Mouse (Mus musculus) stomach, postnatal 0 days (tissue): ENCODE results near the gene Txnrd2. TPM values are rescaled to one million over a fixed set of nuclear protein-coding genes. Genes with fewer than 3 reads are reported as not detected.

ENCODE experiments used
- ATAC-seq: fragments of 200-750 bp; cut with Nextera tagmentation; 2 replicates; pipeline ENCODE4 v1.8.0; 2017; ENCODE audit not compliant: low FRiP score, low TSS enrichment
- DNase-seq: peaks from one replicate; pipeline ENCODE4 v3.0.0-alpha.2; 2016; ENCODE audit warnings: low spot score
- H3K27ac ChIP-seq: fragments of 300-500 bp; sonication (generic); replicated peaks from 2 replicates; pipeline ENCODE4 v1.5.1; 2014; ENCODE audit warnings: mild to moderate bottlenecking, control low read depth
- H3K27me3 ChIP-seq: fragments of 300-500 bp; sonication (generic); 2 replicates; pipeline ENCODE4 v1.6.1; 2014; ENCODE audit warnings: low read length; ENCODE audit not compliant: control insufficient read depth, insufficient read depth
- H3K36me3 ChIP-seq: fragments of 300-500 bp; sonication (generic); 2 replicates; pipeline ENCODE4 v1.6.1; 2014; ENCODE audit warnings: low read length, mixed read lengths; ENCODE audit not compliant: control insufficient read depth, insufficient read depth
- H3K4me1 ChIP-seq: fragments of 300-500 bp; sonication (generic); replicated peaks from 2 replicates; pipeline ENCODE4 v1.6.1; 2014; ENCODE audit warnings: antibody characterized with exemption; ENCODE audit not compliant: control insufficient read depth, insufficient read depth
- H3K4me2 ChIP-seq: fragments of 300-500 bp; sonication (generic); replicated peaks from 2 replicates; pipeline ENCODE4 v1.6.1; 2014; ENCODE audit warnings: low read depth, mild to moderate bottlenecking, control low read depth, moderate library complexity
- H3K4me3 ChIP-seq: fragments of 300-500 bp; sonication (generic); 2 replicates; pipeline ENCODE4 v1.5.1; 2014; ENCODE audit warnings: low read depth, low read length, control low read depth
- H3K9ac ChIP-seq: fragments of 300-500 bp; sonication (generic); 2 replicates; pipeline ENCODE4 v1.6.1; 2014; ENCODE audit warnings: mild to moderate bottlenecking, low read length, control low read depth, mixed read lengths
- H3K9me3 ChIP-seq: fragments of 300-500 bp; sonication (generic); 2 replicates; pipeline ENCODE4 v1.6.1; 2016; ENCODE audit warnings: low read length; ENCODE audit not compliant: control insufficient read depth
- CTCF ChIP-seq: IDR thresholded peaks from 2 replicates; pipeline ENCODE4 v1.5.1; 2016; ENCODE audit warnings: antibody characterized with exemption, low read depth, mild to moderate bottlenecking, moderate library complexity
- EP300 ChIP-seq: optimal IDR thresholded peaks from 2 replicates; pipeline ENCODE3; 2016; ENCODE audit warnings: antibody characterized with exemption
- WGBS: fragments of 180-500 bp; shearing (Covaris S2); extraction: QIAGEN DNeasy Blood & Tissue Kit; methylation state at CpG from one replicate; pipeline ENCODE4 v1.1.7; 2014; 5-methylcytosine and 5-hydroxymethylcytosine counted together
- polyA plus RNA-seq: library from polyadenylated mRNA; unstranded; fragments of >200 nt; fragmentation: Nextera tagmentation; extraction: Ambion mirVana; gene quantifications from 2 replicates; pipeline ENCODE4 v1.2.1, GENCODE M21; 2015

The Txnrd2 gene
- polyA plus RNA-seq, 1 experiment from 2014 or later = 16.2 TPM

DNA sequence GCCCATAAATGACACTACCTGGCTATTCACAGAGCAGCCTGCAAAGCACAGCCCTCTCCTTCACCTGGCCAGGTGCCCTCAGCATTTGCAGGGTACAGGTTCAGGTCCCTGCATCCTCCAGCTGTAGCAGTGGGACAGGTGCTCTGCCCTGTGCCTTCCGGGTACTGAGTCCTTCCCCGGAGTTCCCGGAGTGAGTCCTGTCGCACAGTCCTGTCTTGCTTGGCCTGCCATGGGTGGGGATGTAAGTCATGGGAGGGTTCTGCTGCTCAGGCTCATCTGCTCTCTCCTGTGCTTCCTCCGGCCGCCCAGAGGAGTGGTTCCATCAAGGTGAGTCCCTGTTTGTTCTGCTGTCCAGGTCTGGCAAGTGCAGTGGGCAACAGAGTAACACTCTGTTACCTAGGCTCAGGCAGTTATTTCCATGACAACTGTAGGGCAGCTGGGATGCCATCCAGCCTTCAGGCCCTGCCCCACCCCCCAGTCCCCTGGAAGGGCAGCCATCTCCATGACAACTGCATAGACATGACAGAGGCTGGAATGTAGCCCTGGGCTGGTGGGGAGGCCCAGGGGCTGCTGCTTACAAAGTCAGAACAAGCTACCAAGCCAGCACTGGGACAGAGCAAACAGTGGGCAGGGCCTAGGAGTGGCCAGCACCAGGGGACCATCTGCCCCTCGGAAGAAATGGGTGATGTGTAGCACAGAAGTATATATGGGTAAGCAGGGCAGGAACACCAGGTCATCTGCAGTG lies 25.5 kb upstream of the Txnrd2 start:
- no peaks in the 10 kb centered on the region for H3K27me3 ChIP-seq

DNA sequence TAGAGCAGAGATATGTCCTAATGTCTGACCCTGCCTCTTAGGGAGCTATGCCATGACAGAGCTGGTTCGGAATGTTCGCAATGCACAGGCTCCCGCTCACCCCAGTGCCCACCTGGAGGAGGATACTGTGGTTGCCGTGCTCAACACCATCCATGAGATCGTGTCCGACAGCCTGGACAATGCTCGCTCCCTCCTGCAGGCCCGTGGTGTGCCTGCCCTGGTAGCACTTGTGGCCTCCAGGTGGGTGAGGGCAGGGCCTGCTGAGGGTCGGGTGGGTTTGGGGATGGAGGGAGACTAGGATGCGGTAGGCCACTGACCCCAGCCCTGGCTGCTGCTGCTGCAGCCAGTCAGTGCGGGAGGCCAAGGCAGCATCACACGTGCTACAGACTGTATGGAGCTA lies 22.9 kb upstream of the Txnrd2 start:
- ATAC-seq = no peak
- WGBS = 88% methylated on average over 12 of the region's 12 CpGs
- H3K4me3 ChIP-seq = no peak overlapping the region

More for the DNA sequence above, 25.5 kb upstream of the Txnrd2 start:
- ATAC-seq = 0 out of 2 replicates have a peak, but pooled peaks have one; percentile 13
- H3K4me2 ChIP-seq = no peak overlapping the region
- no peak for TF ChIP-seq EP300
- H3K4me3 ChIP-seq = no peak overlapping the region
- peaks cover under 1% of the 10 kb centered on the region; the same call in 1 of the 2 replicates for H3K4me1 ChIP-seq
- H3K36me3 ChIP-seq = 0 out of 2 replicates have a peak, but pooled peaks cover 7% of the 10 kb centered on the region
- H3K9ac ChIP-seq = no peak overlapping the region
- DNase-seq = no peak
- no peak overlapping the region for H3K27ac ChIP-seq
- 32% methylated on average over 7 of the region's 7 CpGs for WGBS
- no peaks in the 10 kb centered on the region for H3K9me3 ChIP-seq

DNA sequence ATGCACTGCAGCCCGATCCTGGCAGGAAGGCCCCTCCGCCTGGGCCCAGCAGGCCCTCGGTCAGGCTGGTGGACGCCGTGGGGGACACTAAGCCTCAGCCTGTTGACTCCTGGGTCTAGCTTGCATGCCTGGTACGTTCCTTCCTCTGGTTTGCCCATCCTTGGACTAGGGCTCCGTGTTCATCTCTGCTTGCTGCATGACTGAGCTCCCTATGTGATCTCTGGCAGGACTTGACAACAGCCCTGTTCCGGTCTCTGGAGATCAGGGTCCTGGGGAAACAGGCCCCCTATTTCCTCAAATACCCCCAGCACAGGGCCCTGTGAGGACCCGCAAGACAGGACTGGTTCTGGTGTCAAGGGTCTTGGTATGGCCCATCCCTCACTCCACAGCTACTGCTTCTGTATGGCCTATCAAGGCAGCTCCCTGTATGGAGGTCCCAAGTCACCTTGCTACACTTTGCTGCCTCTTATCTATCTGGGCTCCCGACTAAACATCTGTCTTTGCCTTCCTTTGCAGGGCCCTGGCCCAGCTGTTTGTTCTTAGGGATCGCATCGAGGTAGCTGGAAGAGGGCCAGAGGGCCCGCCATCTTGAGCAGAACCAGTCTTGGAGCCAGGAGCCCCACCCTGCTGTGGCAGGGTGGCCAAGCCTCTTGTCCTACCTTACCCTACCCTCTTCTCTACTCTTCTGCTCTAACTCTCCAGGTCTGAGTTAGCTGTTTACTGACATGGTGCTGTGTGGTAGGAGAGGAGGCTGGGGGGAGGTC lies 20.9 kb upstream of the Txnrd2 start:
- Histone ChIP-seq H3K4me3 (no peak overlapping the region), H3K4me2 (no peak overlapping the region), H3K27ac (peak overlapping the region; percentile 40; the same call in 1 of the 2 replicates), H3K9me3 (no peaks in the 10 kb centered on the region), H3K27me3 (no peaks in the 10 kb centered on the region), H3K4me1 (0 out of 2 replicates have a peak, but pooled peaks cover 2% of the 10 kb centered on the region), H3K36me3 (peaks cover 9% of the 10 kb centered on the region; the same call in 1 of the 2 replicates), H3K9ac (no peak overlapping the region)
- TF ChIP-seq EP300 = no peak
- no peak for TF ChIP-seq CTCF
- DNase-seq = peak; percentile 76
- peak; percentile 65 for ATAC-seq
- WGBS = 69% methylated on average over 13 of the region's 13 CpGs

More for the DNA sequence above, 22.9 kb upstream of the Txnrd2 start:
- no peak overlapping the region for H3K9ac ChIP-seq
- DNase-seq = no peak
- no peaks in the 10 kb centered on the region for H3K27me3 ChIP-seq
- no peak overlapping the region for H3K4me2 ChIP-seq
- no peaks in the 10 kb centered on the region for H3K9me3 ChIP-seq
- no peak overlapping the region for H3K27ac ChIP-seq
- TF ChIP-seq CTCF = no peak
- TF ChIP-seq EP300 = no peak
- H3K36me3 ChIP-seq = peaks cover 7% of the 10 kb centered on the region; the same call in 1 of the 2 replicates
- 0 out of 2 replicates have a peak, but pooled peaks cover 2% of the 10 kb centered on the region for H3K4me1 ChIP-seq

DNA sequence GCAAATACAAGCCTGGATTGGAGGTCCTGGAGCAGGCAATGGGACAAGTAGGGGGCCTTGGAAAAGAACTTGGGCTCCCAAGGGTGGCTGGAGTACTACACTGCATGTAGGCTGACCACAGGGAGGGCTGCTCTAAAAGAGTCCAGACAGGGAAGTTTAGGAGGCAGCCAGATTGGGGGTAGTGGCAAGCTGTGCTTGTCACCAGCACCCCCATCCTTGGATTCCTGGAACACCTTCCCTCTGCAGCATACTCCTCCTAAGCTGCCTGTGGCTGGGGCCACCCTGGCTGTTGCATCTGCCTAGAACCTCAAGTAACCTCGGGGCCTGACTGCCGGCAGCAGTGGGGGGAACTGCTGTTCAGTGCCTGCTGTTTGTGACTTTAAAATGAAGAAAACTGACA lies 20.3 kb upstream of the Txnrd2 start:
- Histone ChIP-seq H3K36me3 (peaks cover 15% of the 10 kb centered on the region; the same call in 1 of the 2 replicates), H3K9ac (0 out of 2 replicates have a peak overlapping the region, but pooled peaks have one; percentile 18), H3K9me3 (no peaks in the 10 kb centered on the region), H3K27me3 (no peaks in the 10 kb centered on the region), H3K4me3 (no peak overlapping the region), H3K27ac (peak overlapping the region; percentile 40; the same call in 1 of the 2 replicates), H3K4me2 (no peak overlapping the region), H3K4me1 (0 out of 2 replicates have a peak, but pooled peaks cover 2% of the 10 kb centered on the region)
- TF ChIP-seq CTCF = no peak
- no peak for TF ChIP-seq EP300
- WGBS = 60% methylated on average over 2 of the region's 2 CpGs
- ATAC-seq (peak; percentile 10; the same call in 1 of the 2 replicates), DNase-seq (no peak)

DNA sequence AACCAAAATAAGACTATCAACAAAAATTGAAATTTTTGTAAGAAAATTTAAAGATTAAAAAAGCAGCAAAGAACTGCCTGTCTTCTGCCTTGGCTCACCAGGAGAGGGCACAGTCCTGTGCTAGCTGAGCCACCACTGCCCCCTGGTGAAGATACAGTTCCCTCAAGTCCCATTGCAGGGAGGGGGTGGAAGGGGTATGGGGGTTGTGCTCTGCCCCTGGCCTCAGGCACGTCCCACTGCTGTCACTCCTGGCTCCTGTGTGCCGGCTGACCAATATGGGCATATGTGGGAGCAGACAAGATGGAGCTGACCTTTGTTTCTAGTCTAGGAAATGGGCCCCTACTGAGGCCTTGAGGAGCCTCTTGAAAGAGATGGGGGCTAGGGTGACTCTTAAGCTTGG lies 19.9 kb upstream of the Txnrd2 start:
- Histone ChIP-seq H3K9me3 (no peaks in the 10 kb centered on the region), H3K27me3 (no peaks in the 10 kb centered on the region), H3K4me1 (0 out of 2 replicates have a peak, but pooled peaks cover 2% of the 10 kb centered on the region), H3K36me3 (peaks cover 16% of the 10 kb centered on the region; the same call in 1 of the 2 replicates), H3K4me3 (no peak overlapping the region), H3K9ac (no peak overlapping the region), H3K27ac (no peak overlapping the region; the same call in 1 of the 2 replicates), H3K4me2 (no peak overlapping the region)
- TF ChIP-seq CTCF (peak; percentile 93), EP300 (no peak)
- peak; percentile 51 for ATAC-seq
- peak; percentile 62 for DNase-seq
- WGBS = 10% methylated on average over 2 of the region's 2 CpGs
